Mouse (Mus musculus): ENCODE measurements at regions not wholly inside any gene's neighbourhood (a gene's known extent, or its start where the extent isn't known, plus 50 kb on each side); places are given as distances from the start of the nearest gene placed in this dataset.

DNA sequence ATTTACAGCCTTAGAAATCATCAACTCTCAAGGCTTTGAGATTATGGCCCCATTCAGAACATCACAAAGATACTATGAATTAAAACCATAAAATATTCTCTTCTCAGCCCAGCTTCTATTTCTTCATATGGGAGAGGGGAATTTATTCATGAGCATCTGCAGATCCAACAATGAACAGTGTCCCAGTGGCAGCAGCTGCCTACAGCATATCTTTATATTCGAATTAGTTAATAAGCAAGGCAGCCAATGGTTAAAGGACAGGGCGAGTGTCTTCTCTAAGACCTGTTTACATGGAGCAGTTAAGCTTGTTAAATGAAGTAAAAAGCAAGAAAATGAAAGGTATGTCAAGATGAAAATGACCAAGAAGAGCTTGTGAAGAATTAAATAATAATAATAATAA lies 346.9 kb upstream of the C030005K15Rik start:
- Histone ChIP-seq H3K4me2 (no peak overlapping the region), H3K27ac (no peak overlapping the region), H3K36me3 (no peaks in the 10 kb centered on the region), H3K27me3 (no peaks in the 10 kb centered on the region), H3K4me1 (no peaks in the 10 kb centered on the region), H3K9ac (no peak overlapping the region), H3K4me3 (no peak overlapping the region), H3K9me3 (no peaks in the 10 kb centered on the region)
- 79% methylated on average over 2 of the region's 2 CpGs for WGBS
- ATAC-seq (ENCODE audit: borderline replicate concordance, extremely low read depth, low FRiP score, low TSS enrichment): no peak

DNA sequence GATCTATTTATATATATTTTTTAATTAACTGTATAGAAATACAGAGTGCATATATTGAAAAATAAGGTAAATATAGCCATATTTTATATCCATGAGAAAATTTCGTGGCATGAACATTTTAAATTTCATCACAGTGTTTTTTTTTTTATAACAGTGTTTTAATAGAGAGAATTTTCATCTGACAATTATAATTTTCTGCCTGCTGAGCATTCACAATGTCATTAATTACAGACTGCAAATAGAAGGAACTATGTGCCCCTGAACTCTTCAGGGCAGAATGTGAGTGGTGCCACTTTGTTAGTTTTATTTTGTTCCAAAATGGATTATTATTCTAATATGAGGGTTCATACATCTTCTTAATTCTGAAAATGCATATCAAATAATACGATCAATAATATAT lies 358.3 kb upstream of the C030005K15Rik start:
- H3K4me1 ChIP-seq: no peaks in the 10 kb centered on the region
- H3K4me3 ChIP-seq: no peak overlapping the region
- 63% methylated on average over 2 of the region's 2 CpGs for WGBS
- H3K27me3 ChIP-seq: no peaks in the 10 kb centered on the region
- H3K36me3 ChIP-seq: no peaks in the 10 kb centered on the region
- ATAC-seq (ENCODE audit: borderline replicate concordance, extremely low read depth, low FRiP score, low TSS enrichment): no peak
- no peak overlapping the region for H3K4me2 ChIP-seq
- no peak overlapping the region for H3K27ac ChIP-seq
- no peak overlapping the region for H3K9ac ChIP-seq
- no peaks in the 10 kb centered on the region for H3K9me3 ChIP-seq

DNA sequence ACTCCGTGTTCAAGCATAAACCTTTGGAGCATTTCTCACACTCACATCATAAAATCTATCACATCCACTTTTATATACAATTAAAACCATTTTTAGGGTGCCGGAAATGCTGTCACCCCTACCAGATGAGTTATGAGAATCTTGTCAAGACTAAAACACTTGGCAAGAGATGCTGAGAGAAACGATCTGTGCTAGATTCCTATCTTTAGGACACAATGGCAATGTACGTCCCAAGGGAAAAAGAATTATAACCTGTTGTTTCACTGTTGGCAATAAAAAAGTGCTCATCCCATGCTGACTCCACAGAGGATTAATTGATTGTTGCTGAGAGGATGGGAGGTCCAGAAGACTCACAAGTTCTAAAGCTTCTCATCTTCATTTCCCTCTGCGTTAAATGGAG lies 389.7 kb upstream of the C030005K15Rik start:
- H3K4me2 ChIP-seq: no peak overlapping the region
- H3K27me3 ChIP-seq: no peaks in the 10 kb centered on the region
- no peaks in the 10 kb centered on the region for H3K9me3 ChIP-seq
- no peaks in the 10 kb centered on the region for H3K4me1 ChIP-seq
- no peak overlapping the region for H3K9ac ChIP-seq
- no peak overlapping the region for H3K27ac ChIP-seq
- 61% methylated on average over 5 of the region's 5 CpGs for WGBS
- no peak overlapping the region for H3K4me3 ChIP-seq
- no peak for ATAC-seq (ENCODE audit: borderline replicate concordance, extremely low read depth, low FRiP score, low TSS enrichment)
- H3K36me3 ChIP-seq: no peaks in the 10 kb centered on the region

DNA sequence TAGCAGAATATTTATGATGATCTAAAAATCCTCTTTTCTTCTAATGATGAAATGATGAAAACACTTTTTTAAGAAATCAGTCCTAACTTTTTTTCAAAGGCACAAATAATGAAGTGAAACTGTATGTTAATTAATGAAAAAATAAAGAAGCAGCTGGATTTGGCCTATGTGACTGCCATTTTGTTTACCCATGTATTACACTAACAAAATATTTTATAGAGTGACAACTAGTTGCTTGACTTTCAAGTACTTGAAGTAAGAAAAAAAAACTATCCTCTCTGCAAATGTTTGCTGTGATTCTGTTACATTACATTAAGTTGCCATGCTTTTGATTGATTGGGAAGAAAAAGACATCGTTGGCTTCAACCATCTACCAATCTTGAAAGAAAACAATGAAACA lies 399.2 kb upstream of the C030005K15Rik start:
- Histone ChIP-seq H3K4me2 (no peak overlapping the region), H3K4me3 (no peak overlapping the region), H3K27me3 (no peaks in the 10 kb centered on the region), H3K9me3 (no peaks in the 10 kb centered on the region), H3K4me1 (no peaks in the 10 kb centered on the region), H3K27ac (no peak overlapping the region), H3K36me3 (no peaks in the 10 kb centered on the region), H3K9ac (no peak overlapping the region)
- peak; percentile 52; the same call in 1 of the 2 replicates for ATAC-seq (ENCODE audit: borderline replicate concordance, extremely low read depth, low FRiP score, low TSS enrichment)
- 52% methylated on average over 1 of the region's 1 CpGs for WGBS

GRCm38 (mm10) chr10:98135026-98135425 lies 408.5 kb upstream of the C030005K15Rik start:
- ATAC-seq (ENCODE audit: borderline replicate concordance, extremely low read depth, low FRiP score, low TSS enrichment): no peak

GRCm38 (mm10) chr10:98145773-98146172 lies 419.2 kb upstream of the C030005K15Rik start:
- Histone ChIP-seq H3K9me3 (no peaks in the 10 kb centered on the region), H3K27ac (no peak overlapping the region), H3K4me2 (no peak overlapping the region), H3K9ac (no peak overlapping the region), H3K4me3 (no peak overlapping the region), H3K27me3 (no peaks in the 10 kb centered on the region), H3K4me1 (peaks cover 4% of the 10 kb centered on the region; the same call in 1 of the 2 replicates), H3K36me3 (no peaks in the 10 kb centered on the region)
- no peak for ATAC-seq (ENCODE audit: borderline replicate concordance, extremely low read depth, low FRiP score, low TSS enrichment)
- WGBS: 54% methylated on average over 1 of the region's 1 CpGs

More at GRCm38 (mm10) chr10:98135026-98135425, 408.5 kb upstream of the C030005K15Rik start:
- Histone ChIP-seq H3K27me3 (no peaks in the 10 kb centered on the region), H3K36me3 (no peaks in the 10 kb centered on the region), H3K4me3 (no peak overlapping the region), H3K9ac (no peak overlapping the region), H3K4me2 (no peak overlapping the region), H3K9me3 (no peaks in the 10 kb centered on the region), H3K27ac (no peak overlapping the region), H3K4me1 (no peaks in the 10 kb centered on the region)
- WGBS: 35% methylated on average over 1 of the region's 1 CpGs

- no peak overlapping the region for H3K9ac ChIP-seq
- H3K27ac ChIP-seq: peak overlapping the region; percentile 78
- H3K4me1 ChIP-seq: peaks cover 4% of the 10 kb centered on the region; the same call in 1 of the 2 replicates
- H3K36me3 ChIP-seq: no peaks in the 10 kb centered on the region
- 37% methylated on average over 9 of the region's 9 CpGs for WGBS
- H3K4me2 ChIP-seq: no peak overlapping the region
- no peaks in the 10 kb centered on the region for H3K9me3 ChIP-seq
- no peak overlapping the region for H3K4me3 ChIP-seq
- H3K27me3 ChIP-seq: no peaks in the 10 kb centered on the region
- ATAC-seq (ENCODE audit: borderline replicate concordance, extremely low read depth, low FRiP score, low TSS enrichment): peak; percentile 88; the same call in 1 of the 2 replicates
These were observed 420.7 kb upstream of the C030005K15Rik start for GRCm38 (mm10) chr10:98146998-98147863.

DNA sequence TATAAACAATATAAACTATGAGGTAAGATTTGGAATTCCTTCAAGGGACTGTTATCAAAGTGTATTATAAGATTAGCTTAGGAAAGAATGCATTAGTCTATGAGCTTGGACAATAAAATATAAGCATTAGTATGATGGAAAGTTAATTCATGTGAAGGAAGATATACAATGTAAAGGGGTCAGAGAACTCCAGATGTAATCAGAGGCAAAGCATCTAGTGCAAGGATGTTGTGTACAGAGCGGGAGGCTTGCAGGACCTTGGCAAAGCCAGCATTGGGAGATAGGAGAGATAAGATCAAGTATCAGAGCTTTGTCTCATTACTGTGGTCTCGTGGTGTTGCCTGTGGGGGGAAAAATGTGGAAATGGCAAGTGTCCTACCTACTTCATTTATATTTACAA lies 429.4 kb upstream of the C030005K15Rik start:
- Histone ChIP-seq H3K9me3 (no peaks in the 10 kb centered on the region), H3K27ac (no peak overlapping the region), H3K4me2 (no peak overlapping the region), H3K4me1 (no peaks in the 10 kb centered on the region), H3K4me3 (no peak overlapping the region), H3K9ac (no peak overlapping the region), H3K27me3 (no peaks in the 10 kb centered on the region), H3K36me3 (no peaks in the 10 kb centered on the region)
- WGBS: 40% methylated on average over 2 of the region's 2 CpGs
- no peak for ATAC-seq (ENCODE audit: borderline replicate concordance, extremely low read depth, low FRiP score, low TSS enrichment)

DNA sequence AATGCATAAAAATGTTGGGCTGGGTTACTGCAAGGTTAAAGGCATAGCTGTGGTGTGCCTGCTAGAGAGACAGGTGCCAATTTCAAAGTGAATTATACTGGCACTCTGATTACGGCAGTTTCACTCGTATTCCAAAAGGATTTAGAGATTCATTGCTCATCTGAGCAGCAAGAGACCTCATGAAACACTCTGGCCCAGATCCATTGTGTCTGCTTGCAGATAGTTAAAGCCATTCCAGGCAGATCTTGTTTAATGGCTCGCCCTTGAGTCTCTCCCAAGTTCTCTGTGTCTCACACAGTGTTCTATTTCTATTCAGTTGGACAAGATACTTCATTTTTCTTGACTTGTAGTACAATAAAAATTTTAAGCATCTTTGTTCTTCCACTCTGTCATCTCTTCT lies 459.1 kb upstream of the C030005K15Rik start:
- no peaks in the 10 kb centered on the region for H3K9me3 ChIP-seq
- H3K36me3 ChIP-seq: no peaks in the 10 kb centered on the region
- H3K27ac ChIP-seq: no peak overlapping the region
- no peak for ATAC-seq (ENCODE audit: borderline replicate concordance, extremely low read depth, low FRiP score, low TSS enrichment)
- no peak overlapping the region for H3K9ac ChIP-seq
- 52% methylated on average over 3 of the region's 3 CpGs for WGBS
- no peaks in the 10 kb centered on the region for H3K27me3 ChIP-seq
- no peak overlapping the region for H3K4me3 ChIP-seq
- H3K4me2 ChIP-seq: no peak overlapping the region
- no peaks in the 10 kb centered on the region for H3K4me1 ChIP-seq

DNA sequence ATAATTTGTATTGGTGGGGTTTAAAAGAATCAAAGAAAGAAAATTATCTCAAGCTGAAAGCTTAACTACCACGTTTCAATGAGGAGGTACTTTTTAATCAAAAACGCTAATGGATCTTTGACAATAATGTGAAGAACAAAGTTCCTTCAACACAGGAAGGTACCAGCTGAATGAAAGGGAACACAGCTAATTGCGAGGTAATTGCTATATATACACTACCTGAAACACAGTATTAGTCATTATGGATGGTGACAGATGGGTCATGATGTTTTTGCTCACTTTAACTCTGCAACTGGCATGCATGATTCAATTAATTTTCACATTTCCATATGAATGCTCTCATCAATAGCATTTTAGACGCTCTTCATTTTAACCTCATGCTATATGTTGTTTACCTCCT lies 470.3 kb upstream of the C030005K15Rik start:
- no peaks in the 10 kb centered on the region for H3K9me3 ChIP-seq
- 80% methylated on average over 4 of the region's 4 CpGs for WGBS

GRCm38 (mm10) chr10:98210246-98210645 lies 483.7 kb upstream of the C030005K15Rik start:
- H3K4me1 ChIP-seq: no peaks in the 10 kb centered on the region
- H3K4me3 ChIP-seq: no peak overlapping the region
- no peak overlapping the region for H3K9ac ChIP-seq
- ATAC-seq (ENCODE audit: borderline replicate concordance, extremely low read depth, low FRiP score, low TSS enrichment): no peak
- H3K36me3 ChIP-seq: no peaks in the 10 kb centered on the region
- no peaks in the 10 kb centered on the region for H3K9me3 ChIP-seq
- no peak overlapping the region for H3K27ac ChIP-seq
- no peak overlapping the region for H3K4me2 ChIP-seq
- no peaks in the 10 kb centered on the region for H3K27me3 ChIP-seq
- 67% methylated on average over 2 of the region's 2 CpGs for WGBS

More for the DNA sequence above, 470.3 kb upstream of the C030005K15Rik start:
- Histone ChIP-seq H3K4me2 (no peak overlapping the region), H3K4me3 (no peak overlapping the region), H3K27ac (no peak overlapping the region), H3K36me3 (no peaks in the 10 kb centered on the region), H3K4me1 (no peaks in the 10 kb centered on the region), H3K27me3 (no peaks in the 10 kb centered on the region), H3K9ac (no peak overlapping the region)
- no peak for ATAC-seq (ENCODE audit: borderline replicate concordance, extremely low read depth, low FRiP score, low TSS enrichment)

DNA sequence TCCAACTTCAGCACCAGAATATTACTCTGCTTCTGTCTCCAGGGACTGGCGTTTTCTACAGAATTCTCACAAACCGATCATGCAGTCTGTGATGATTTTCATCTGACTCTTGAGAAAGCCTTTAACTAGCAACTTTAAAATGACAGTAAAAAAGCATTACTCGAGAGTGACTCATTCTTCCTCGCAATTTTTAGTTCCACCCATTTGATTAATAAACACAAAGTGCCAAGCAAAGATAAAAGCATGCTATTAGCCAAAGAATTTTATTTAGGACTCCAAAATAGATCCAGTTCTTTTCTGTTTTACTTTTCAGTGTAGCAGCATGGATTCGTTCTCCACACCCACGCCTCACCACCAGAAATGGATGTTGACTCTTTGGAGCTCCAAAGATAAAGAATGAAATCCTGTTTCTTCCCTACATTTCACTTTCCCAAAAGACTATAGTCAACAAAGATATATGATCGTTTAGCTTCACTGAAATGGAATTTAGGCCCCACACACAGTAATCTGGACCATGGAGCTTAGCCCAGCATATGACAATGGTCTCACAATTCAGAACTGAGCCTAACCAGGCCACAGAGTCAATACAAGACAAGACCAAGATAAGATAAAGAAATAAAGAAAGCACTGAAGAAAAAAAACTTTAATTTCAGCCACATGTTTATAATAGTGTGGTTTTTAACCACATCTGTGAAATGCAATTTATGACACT lies 486.5 kb upstream of the C030005K15Rik start:
- Histone ChIP-seq H3K27me3 (no peaks in the 10 kb centered on the region), H3K4me2 (no peak overlapping the region), H3K9ac (no peak overlapping the region), H3K9me3 (no peaks in the 10 kb centered on the region), H3K36me3 (no peaks in the 10 kb centered on the region), H3K27ac (peak overlapping the region; percentile 8; the same call in 1 of the 2 replicates), H3K4me3 (no peak overlapping the region), H3K4me1 (no peaks in the 10 kb centered on the region)
- peak; percentile 67; the same call in 1 of the 2 replicates for ATAC-seq (ENCODE audit: borderline replicate concordance, extremely low read depth, low FRiP score, low TSS enrichment)
- 39% methylated on average over 7 of the region's 7 CpGs for WGBS

Data from lung, embryonic 15.5 days (tissue).